Mouse (Mus musculus) E14TG2a.4 (cell line): Measurements from ENCODE around the gene Calm1.

Experiments used
- CTCF ChIP-seq: conservative IDR thresholded peaks from 2 replicates; pipeline ENCODE4 v1.5.1; 2014; ENCODE audit warnings: low read length
- NANOG ChIP-seq: IDR thresholded peaks from 2 replicates; pipeline ENCODE4 v1.6.1; 2014; ENCODE audit warnings: borderline replicate concordance, low read length, mixed read lengths
- POU5F1 ChIP-seq: IDR thresholded peaks from 2 replicates; pipeline ENCODE4 v1.6.1; 2014; ENCODE audit warnings: low read length, borderline replicate concordance

- no peak for TF ChIP-seq CTCF
- TF ChIP-seq POU5F1 = no peak
- no peak for TF ChIP-seq NANOG
Measured at GRCm38 (mm10) chr12:100234201-100234600, 35.0 kb downstream of the Calm1 start.
